Mouse (Mus musculus) stomach, embryonic 15.5 days (tissue): Measurements from ENCODE around the gene BC107364. TPM values are rescaled to one million over a fixed set of nuclear protein-coding genes. Genes with fewer than 3 reads are reported as not detected.
"Not testable (repeated sequence)": the region's sequence is repeated elsewhere in the genome, so short reads cannot be mapped to it uniquely, and the experiment has no call there.

ENCODE experiments used
- ATAC-seq: fragments of 200-750 bp; cut with Nextera tagmentation; 2 replicates; pipeline ENCODE4 v1.8.0; 2017; ENCODE audit warnings: low read depth, moderate number of reproducible peaks, moderate TSS enrichment; ENCODE audit not compliant: insufficient read depth, low FRiP score
- H3K27ac ChIP-seq: fragments of 300-500 bp; sonication (generic); 2 replicates; pipeline ENCODE4 v1.5.1; 2015; ENCODE audit warnings: mild to moderate bottlenecking, inconsistent platforms
- H3K27me3 ChIP-seq: fragments of 300-500 bp; sonication (generic); replicated peaks from 2 replicates; pipeline ENCODE4 v1.6.1; 2015; ENCODE audit warnings: inconsistent platforms
- H3K36me3 ChIP-seq: fragments of 300-500 bp; sonication (generic); 2 replicates; pipeline ENCODE4 v1.6.1; 2015; ENCODE audit warnings: inconsistent platforms
- H3K4me1 ChIP-seq: fragments of 300-500 bp; sonication (generic); 2 replicates; pipeline ENCODE4 v1.6.1; 2015; ENCODE audit warnings: inconsistent platforms
- H3K4me2 ChIP-seq: fragments of 300-500 bp; sonication (generic); 2 replicates; pipeline ENCODE4 v1.6.1; 2015; ENCODE audit warnings: mild to moderate bottlenecking, inconsistent platforms
- H3K4me3 ChIP-seq: fragments of 300-500 bp; sonication (generic); replicated peaks from 2 replicates; pipeline ENCODE4 v1.5.1; 2015; ENCODE audit warnings: inconsistent platforms
- H3K9ac ChIP-seq: fragments of 300-500 bp; sonication (generic); 2 replicates; pipeline ENCODE4 v1.6.1; 2015; ENCODE audit warnings: inconsistent platforms
- H3K9me3 ChIP-seq: fragments of 300-500 bp; sonication (generic); 2 replicates; pipeline ENCODE4 v1.6.1; 2016; ENCODE audit warnings: inconsistent platforms
- WGBS: fragments of 180-500 bp; shearing (Covaris S2); methylation state at CpG from one replicate; pipeline ENCODE4 v1.1.7; 2015; 5-methylcytosine and 5-hydroxymethylcytosine counted together
- polyA plus RNA-seq: library from polyadenylated mRNA; unstranded; fragments of >200 nt; fragmentation: Nextera tagmentation; extraction: Ambion mirVana; gene quantifications from 2 replicates; pipeline ENCODE4 v1.2.1, GENCODE M21; 2015

BC107364 gene
- polyA plus RNA-seq, 1 experiment from 2014 or later, result 0.37 TPM

DNA sequence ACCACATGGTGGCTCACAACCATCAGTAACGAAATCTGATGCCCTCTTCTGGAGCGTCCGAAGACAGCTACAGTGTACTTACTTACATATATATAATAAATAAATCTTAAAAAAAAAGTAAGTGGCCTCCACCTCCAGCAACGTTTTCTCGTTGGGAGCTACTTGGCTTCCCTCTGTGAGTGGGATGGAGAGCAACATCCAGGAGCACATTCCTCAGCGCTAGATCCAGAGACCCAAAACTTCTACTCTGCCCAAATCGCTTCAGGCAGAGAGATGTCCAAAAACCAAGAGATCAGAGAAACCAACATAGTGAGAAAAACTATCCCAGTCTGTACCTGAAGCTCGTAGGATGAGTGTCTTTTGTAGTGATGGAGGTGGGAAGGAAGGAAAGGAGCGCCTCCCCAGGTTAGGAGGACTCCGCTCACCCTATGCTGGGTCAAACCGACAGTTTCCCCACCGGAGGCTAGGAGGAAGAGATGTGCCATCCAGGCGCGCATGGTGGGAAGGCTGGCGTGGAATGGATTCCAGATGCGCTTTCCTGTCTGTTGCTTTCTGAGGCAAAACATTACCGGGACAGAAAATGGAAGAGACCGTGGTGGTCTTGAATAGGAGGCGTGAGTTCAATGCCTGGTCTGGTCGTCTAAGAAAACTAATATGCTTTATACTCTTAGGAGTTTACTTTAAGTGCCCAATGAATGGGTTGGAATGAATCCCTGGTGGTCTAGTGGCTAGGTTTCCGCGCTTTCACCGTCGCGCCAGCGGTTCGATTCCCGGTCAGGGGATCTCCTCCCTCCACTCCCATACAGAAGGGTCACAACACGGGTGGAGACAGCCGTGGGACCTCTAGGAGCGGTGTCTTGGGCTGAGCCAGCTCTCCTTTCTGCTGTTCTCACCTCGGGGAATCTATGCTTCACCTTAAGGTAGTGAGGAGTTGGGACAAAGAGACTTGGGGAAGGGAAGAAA is 46.3 kb downstream of the BC107364 start:
- no peaks in the 10 kb centered on the region for H3K36me3 ChIP-seq
- no peaks in the 10 kb centered on the region for H3K9me3 ChIP-seq
- ATAC-seq, result no peak
- peaks cover 13% of the 10 kb centered on the region; the same call in 1 of the 2 replicates for H3K4me1 ChIP-seq
- no peak overlapping the region for H3K4me3 ChIP-seq
- no peak overlapping the region for H3K9ac ChIP-seq
- H3K27me3 ChIP-seq, result peaks cover 77% of the 10 kb centered on the region
- WGBS, result 54% methylated on average over 32 of the region's 32 CpGs
- no peak overlapping the region for H3K4me2 ChIP-seq
- H3K27ac ChIP-seq, result no peak overlapping the region

DNA sequence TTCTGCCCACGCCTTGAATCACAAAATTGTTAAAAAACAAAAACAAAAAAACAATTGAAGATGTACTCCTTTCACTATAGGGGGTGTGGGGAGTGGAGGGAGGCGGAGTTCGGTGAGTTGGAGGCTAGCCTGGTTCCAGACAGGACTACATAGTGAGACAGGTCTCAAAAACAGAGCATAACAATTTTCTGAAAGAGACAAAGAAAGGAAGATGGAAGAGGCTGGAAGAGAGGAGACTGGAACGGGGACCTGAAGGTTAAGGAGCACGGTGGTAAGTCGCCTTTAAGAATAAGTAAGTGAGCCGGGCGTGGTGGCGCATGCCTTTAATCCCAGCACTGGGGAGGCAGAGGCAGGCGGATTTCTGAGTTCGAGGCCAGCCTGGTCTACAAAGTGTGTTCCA is 47.1 kb downstream of the BC107364 start:
- H3K4me3 ChIP-seq, result no peak overlapping the region
- H3K4me2 ChIP-seq, result peak overlapping the region; percentile 47
- ATAC-seq, result no peak
- H3K9ac ChIP-seq, result no peak overlapping the region
- H3K27me3 ChIP-seq, result peaks cover 78% of the 10 kb centered on the region
- peaks cover 13% of the 10 kb centered on the region; the same call in 1 of the 2 replicates for H3K4me1 ChIP-seq
- H3K27ac ChIP-seq, result no peak overlapping the region
- H3K9me3 ChIP-seq, result no peaks in the 10 kb centered on the region
- 21% methylated on average over 11 of the region's 11 CpGs for WGBS
- no peaks in the 10 kb centered on the region for H3K36me3 ChIP-seq

DNA sequence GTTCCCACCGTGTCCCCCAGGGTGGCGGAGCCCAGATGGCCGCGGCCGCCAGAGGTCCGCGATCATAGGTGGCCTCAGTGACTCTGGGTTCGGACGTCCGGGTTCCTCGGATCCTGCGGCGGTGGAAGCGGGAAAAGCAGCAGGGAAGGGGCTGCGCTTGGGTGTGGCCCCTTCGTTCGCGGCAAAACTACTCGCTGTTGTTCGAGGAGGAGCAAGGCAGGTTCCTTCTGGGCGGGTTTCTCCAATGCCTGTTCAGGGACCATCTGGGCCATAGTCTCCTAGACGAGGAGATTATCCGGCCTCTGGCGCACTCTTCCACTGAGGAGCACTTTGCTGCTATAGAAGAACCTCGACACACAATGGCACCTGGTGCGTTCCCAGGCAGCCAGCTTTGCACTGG is 47.7 kb downstream of the BC107364 start:
- peak overlapping the region; percentile 23 for H3K4me3 ChIP-seq
- WGBS, result under 1% methylated on average over 26 of the region's 26 CpGs
- H3K4me2 ChIP-seq, result peak overlapping the region; percentile 47
- peaks cover 9% of the 10 kb centered on the region; the same call in 1 of the 2 replicates for H3K4me1 ChIP-seq
- no peaks in the 10 kb centered on the region for H3K9me3 ChIP-seq
- no peaks in the 10 kb centered on the region for H3K36me3 ChIP-seq
- no peak for ATAC-seq
- no peak overlapping the region for H3K9ac ChIP-seq
- peaks cover 77% of the 10 kb centered on the region for H3K27me3 ChIP-seq
- H3K27ac ChIP-seq, result no peak overlapping the region

DNA sequence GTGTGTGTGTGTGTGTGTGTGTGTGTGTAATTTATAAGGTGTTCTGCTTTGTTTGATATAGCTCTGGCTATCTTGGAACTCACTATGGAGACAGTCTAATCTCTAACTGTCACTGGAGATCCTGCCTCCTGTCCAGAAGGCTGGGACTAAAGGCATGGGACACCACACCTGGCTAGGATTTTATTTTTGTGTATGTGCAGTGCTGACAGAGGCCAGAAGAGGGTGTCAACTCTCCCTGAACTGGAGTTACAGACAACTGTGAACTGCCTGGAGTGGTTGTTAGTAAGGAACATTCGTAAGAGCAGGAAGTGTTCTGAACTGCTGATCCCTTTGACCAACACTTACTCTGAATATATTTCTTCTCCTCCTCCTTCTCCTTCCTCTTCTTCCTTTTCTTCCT is 49.1 kb downstream of the BC107364 start:
- no peaks in the 10 kb centered on the region for H3K9me3 ChIP-seq
- no peaks in the 10 kb centered on the region for H3K36me3 ChIP-seq
- no peak overlapping the region for H3K4me3 ChIP-seq
- peaks cover 9% of the 10 kb centered on the region; the same call in 1 of the 2 replicates for H3K4me1 ChIP-seq
- H3K4me2 ChIP-seq, result no peak overlapping the region
- no peak; the same call in 1 of the 2 replicates for ATAC-seq
- 9% methylated on average over 1 of the region's 1 CpGs for WGBS
- no peak overlapping the region for H3K9ac ChIP-seq
- no peak overlapping the region for H3K27ac ChIP-seq
- H3K27me3 ChIP-seq, result peaks cover 76% of the 10 kb centered on the region

DNA sequence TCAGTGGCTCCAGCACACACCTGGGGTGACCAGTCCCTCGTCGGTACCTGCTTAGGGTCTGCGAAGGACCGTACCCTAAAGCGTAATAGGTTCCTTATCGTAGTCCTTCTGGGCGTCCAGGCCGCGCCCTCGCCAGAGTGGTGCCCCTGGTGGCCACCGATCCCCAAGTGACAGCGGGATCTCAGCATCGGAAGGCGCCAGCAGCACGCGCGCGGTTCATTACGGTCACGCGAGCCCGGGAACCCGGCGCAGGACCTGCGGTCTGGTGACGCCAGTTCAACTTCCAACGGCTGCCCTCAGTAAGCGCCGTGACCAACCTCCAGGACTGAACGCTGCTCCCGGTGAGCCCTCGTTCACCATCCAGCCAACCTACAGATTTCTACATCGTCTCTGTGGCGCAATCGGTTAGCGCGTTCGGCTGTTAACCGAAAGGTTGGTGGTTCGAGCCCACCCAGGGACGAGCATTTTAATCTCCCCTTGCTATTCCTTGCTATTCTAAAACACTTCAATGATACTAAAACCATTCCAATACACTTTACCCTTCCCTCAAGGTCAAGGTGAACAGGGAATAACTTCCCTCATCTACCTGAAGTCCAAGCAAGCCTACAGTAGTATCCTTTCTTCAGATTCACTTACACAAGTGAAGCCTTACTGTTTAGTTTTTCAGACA is 50.1 kb downstream of the BC107364 start:
- H3K4me3 ChIP-seq, result peak overlapping the region; percentile 40
- H3K36me3 ChIP-seq, result no peaks in the 10 kb centered on the region
- H3K27ac ChIP-seq, result no peak overlapping the region
- peak; percentile 70 for ATAC-seq
- WGBS, result 1% methylated on average over 41 of the region's 41 CpGs
- H3K27me3 ChIP-seq, result peaks cover 84% of the 10 kb centered on the region
- no peaks in the 10 kb centered on the region for H3K9me3 ChIP-seq
- no peak overlapping the region for H3K9ac ChIP-seq
- H3K4me1 ChIP-seq, result peaks cover 9% of the 10 kb centered on the region; the same call in 1 of the 2 replicates
- H3K4me2 ChIP-seq, result peak overlapping the region; percentile 55

DNA sequence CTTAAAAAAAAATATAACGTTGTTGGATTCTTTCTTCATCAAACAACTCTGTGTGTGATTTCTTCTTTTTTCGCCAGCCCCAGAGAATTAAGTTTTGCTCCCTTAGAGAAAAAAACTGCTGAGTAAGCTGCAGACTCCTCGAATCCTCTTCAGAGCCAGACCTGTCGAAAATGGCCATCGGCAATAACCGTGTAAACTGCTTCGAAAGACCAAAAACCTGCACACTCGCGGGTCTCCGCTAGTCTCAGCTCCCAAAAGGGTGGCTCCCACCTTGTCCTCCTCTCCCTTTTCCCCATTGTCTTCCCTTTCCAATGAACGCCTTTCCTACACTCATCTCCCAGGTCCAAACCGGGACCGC is 50.7 kb downstream of the BC107364 start:
- H3K9ac ChIP-seq, result no peak overlapping the region
- no peak overlapping the region for H3K27ac ChIP-seq
- H3K36me3 ChIP-seq, result no peaks in the 10 kb centered on the region
- ATAC-seq, result no peak
- peak overlapping the region; percentile 55 for H3K4me2 ChIP-seq
- no peaks in the 10 kb centered on the region for H3K9me3 ChIP-seq
- H3K27me3 ChIP-seq, result peaks cover 85% of the 10 kb centered on the region
- 4% methylated on average over 13 of the region's 13 CpGs for WGBS
- H3K4me1 ChIP-seq, result peaks cover 9% of the 10 kb centered on the region; the same call in 1 of the 2 replicates
- peak overlapping the region; percentile 40 for H3K4me3 ChIP-seq

DNA sequence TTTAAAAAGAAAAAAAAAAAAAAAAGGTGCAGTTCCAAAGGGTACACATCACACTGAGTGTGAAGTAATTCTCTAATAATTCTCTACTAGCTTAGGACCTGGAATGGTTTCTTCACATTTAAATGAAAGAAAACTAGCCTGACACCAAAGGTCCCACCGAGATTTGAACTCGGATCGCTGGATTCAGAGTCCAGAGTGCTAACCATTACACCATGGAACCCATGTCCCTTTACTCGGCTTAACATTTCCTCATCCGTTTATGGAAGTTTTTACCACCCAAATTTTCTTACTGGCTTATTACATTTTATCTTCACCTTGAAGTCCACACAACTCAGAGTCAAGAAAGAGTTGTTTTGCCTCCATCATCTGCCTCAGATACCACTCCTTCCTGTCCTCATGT is 53.2 kb downstream of the BC107364 start:
- Histone ChIP-seq H3K9ac (no peak overlapping the region), H3K4me3 (no peak overlapping the region), H3K4me2 (no peak overlapping the region), H3K9me3 (no peaks in the 10 kb centered on the region), H3K27ac (no peak overlapping the region), H3K36me3 (no peaks in the 10 kb centered on the region), H3K27me3 (peaks cover 82% of the 10 kb centered on the region), H3K4me1 (peaks cover 6% of the 10 kb centered on the region; the same call in 1 of the 2 replicates)
- 3% methylated on average over 5 of the region's 5 CpGs for WGBS
- no peak for ATAC-seq

DNA sequence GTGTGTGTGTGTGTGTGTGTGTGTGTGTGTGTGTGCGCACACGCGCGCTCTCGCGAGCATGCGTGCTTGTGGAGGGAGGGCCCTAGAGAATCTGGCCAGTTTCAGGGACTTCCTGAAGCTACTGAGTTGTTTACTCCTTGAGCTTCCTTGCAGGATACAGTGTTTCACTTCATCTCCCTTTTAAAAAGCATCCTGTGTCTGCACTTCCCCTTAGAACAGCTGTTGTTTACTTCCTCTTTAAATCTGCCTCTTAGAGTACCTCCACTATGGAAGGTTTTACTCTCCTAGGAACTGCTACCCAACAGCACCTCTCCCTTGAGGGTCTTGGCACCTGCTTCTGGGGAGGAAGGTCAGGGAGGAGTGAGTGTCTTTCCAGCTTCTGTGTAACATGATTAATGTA is 55.2 kb downstream of the BC107364 start:
- 96% methylated on average over 7 of the region's 7 CpGs for WGBS
- ATAC-seq, result no peak
- Histone ChIP-seq H3K36me3 (no peaks in the 10 kb centered on the region), H3K4me1 (peaks cover 5% of the 10 kb centered on the region; the same call in 1 of the 2 replicates), H3K9me3 (no peaks in the 10 kb centered on the region), H3K9ac (no peak overlapping the region), H3K4me3 (no peak overlapping the region), H3K27me3 (peaks cover 70% of the 10 kb centered on the region), H3K27ac (no peak overlapping the region), H3K4me2 (no peak overlapping the region)

DNA sequence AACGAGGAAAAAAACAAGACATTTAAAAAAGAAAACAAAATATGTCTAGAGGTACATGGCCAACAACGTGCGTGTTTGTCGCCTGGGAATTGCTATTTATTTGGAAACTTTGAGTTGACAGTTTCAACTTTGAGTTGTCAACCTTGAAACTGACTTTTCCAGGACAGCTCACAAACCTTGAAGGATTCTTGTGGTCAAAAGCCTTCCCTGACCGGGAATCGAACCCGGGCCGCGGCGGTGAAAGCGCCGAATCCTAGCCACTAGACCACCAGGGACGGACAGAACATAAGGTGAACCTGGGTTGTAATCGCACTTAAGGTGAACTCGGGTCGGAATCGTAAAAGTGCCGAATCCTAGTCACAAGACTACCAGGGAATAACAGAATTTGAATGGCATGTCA is 64.9 kb downstream of the BC107364 start:
- H3K27me3 ChIP-seq, result peaks cover 21% of the 10 kb centered on the region
- not testable (repeated sequence) for H3K36me3 ChIP-seq, H3K4me1 ChIP-seq, H3K9ac ChIP-seq, H3K27ac ChIP-seq, H3K4me2 ChIP-seq, ATAC-seq, H3K9me3 ChIP-seq, H3K4me3 ChIP-seq
- no CpG with 5 or more reads among the region's 18 CpGs for WGBS

Other genes with a start within 250 kb of the BC107364 start
- 54.8 and 55.0 TPM in 2 replicates for gene Bola1, start 232.6 kb downstream of the BC107364 start, polyA plus RNA-seq
- gene Hist2h2ab, start 232.4 kb downstream of the BC107364 start, polyA plus RNA-seq, result 0.81 TPM in 1 of 2 replicates, not detected in the other
- 11.4 and 14.5 TPM in 2 replicates for gene Hist2h2ac, start 231.4 kb downstream of the BC107364 start, polyA plus RNA-seq
- 8.0 and 8.8 TPM in 2 replicates for gene Hist2h2be, start 231.2 kb downstream of the BC107364 start, polyA plus RNA-seq
- 5.6 and 8.7 TPM in 2 replicates for gene Hist2h3c2, start 213.2 kb downstream of the BC107364 start, polyA plus RNA-seq
- 50.4 and 70.5 TPM in 2 replicates for gene Hist2h2aa2, start 212.0 kb downstream of the BC107364 start, polyA plus RNA-seq
- gene Hist2h2aa1, start 206.8 kb downstream of the BC107364 start, polyA plus RNA-seq, result 23.0 and 26.2 TPM in 2 replicates
- 1.9 and 2.5 TPM in 2 replicates for gene Hist2h3c1, start 205.6 kb downstream of the BC107364 start, polyA plus RNA-seq
- gene Hist2h4, start 189.0 kb downstream of the BC107364 start, polyA plus RNA-seq, result 9.7 and 18.1 TPM in 2 replicates
- gene Hist2h3b, start 183.7 kb downstream of the BC107364 start, polyA plus RNA-seq, result 62.1 and 69.4 TPM in 2 replicates
- gene Hist2h2bb, start 182.6 kb downstream of the BC107364 start, polyA plus RNA-seq, result 8.2 and 11.2 TPM in 2 replicates
- gene Fcgr1, start 158.3 kb downstream of the BC107364 start, polyA plus RNA-seq, result 3.8 and 4.4 TPM in 2 replicates
- gene Hfe2, start 72.9 kb upstream of the BC107364 start, polyA plus RNA-seq, result 0.72 and 0.78 TPM in 2 replicates
- gene Txnip, start 105.7 kb upstream of the BC107364 start, polyA plus RNA-seq, result 140 and 159 TPM in 2 replicates
- 1.6 and 1.8 TPM in 2 replicates for gene Gm16253, start 124.7 kb upstream of the BC107364 start, polyA plus RNA-seq
- gene Polr3gl, start 141.9 kb upstream of the BC107364 start, polyA plus RNA-seq, result 35.3 and 37.3 TPM in 2 replicates
- 2.2 and 2.5 TPM in 2 replicates for gene Ankrd34a, start 144.3 kb upstream of the BC107364 start, polyA plus RNA-seq
- gene Lix1l, start 148.8 kb upstream of the BC107364 start, polyA plus RNA-seq, result 6.4 and 6.9 TPM in 2 replicates
- 113 and 128 TPM in 2 replicates for gene Rbm8a, start 177.6 kb upstream of the BC107364 start, polyA plus RNA-seq
- gene Pex11b, start 183.1 kb upstream of the BC107364 start, polyA plus RNA-seq, result 41.9 and 43.4 TPM in 2 replicates
- 0.06 TPM in 1 of 2 replicates, not detected in the other for gene Gm42957, start 183.2 kb upstream of the BC107364 start, polyA plus RNA-seq
- 0.80 and 0.83 TPM in 2 replicates for gene Itga10, start 193.3 kb upstream of the BC107364 start, polyA plus RNA-seq
- 2.8 and 3.8 TPM in 2 replicates for gene Ankrd35, start 217.8 kb upstream of the BC107364 start, polyA plus RNA-seq
- 49.3 and 51.9 TPM in 2 replicates for gene Pias3, start 244.1 kb upstream of the BC107364 start, polyA plus RNA-seq